Mouse (Mus musculus) naive thymus-derived CD4-positive, alpha-beta T cell, adult 2 months (primary cell): ENCODE measurements at regions not wholly inside any gene's neighbourhood (a gene's known extent, or its start where the extent isn't known, plus 50 kb on each side); places are given as distances from the start of the nearest gene placed in this dataset.

Experiments
- DNase-seq: peaks from one replicate; pipeline ENCODE4 v3.0.0-alpha.2; 2011; ENCODE audit warnings: low read depth

DNA sequence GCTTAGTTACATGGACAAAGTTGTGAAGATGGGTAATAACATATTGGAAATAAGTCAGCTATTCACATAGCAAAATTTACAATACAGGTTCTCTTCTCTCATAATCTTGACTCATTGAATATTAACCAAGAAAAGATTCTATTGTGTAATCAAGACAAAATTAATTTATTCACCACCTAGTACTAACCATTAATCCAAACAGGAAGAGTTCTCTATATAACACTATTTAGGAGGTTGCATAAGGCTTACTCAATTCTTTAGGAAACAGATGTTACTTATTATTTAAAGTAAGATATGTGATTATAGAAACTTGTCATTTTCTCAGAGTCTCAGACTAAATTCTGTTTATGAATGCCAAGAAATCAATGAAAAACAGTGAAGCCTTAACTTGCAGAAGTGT is 600.4 kb upstream of the Tusc1 start:
- no peak for DNase-seq

DNA sequence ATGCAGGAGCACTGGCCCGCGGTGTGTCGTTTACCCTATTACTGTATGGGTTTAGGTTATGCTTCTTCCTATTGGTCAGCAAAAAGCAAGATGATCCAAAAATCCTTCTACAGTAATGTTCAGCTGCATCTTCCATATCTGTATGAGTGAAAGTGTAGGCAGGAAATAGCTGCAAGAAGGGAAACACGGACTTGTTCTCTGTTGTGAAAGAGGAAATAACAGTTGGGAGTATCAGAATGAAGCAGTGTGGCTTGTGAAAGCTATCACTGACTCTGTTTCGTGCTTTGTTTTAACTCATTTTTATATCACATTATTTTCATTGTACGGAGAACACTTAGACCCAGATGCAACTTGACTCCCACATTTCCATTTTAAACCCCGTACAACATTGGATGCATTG is 591.8 kb upstream of the Tusc1 start:
- DNase-seq = no peak

GRCm38 (mm10) chr4:93924402-93924801 is 589.1 kb upstream of the Tusc1 start:
- DNase-seq = no peak

- DNase-seq = no peak
Measured at GRCm38 (mm10) chr4:93886631-93887030, 551.3 kb upstream of the Tusc1 start.

- no peak for DNase-seq
Measured at GRCm38 (mm10) chr4:93881318-93881717, 546.0 kb upstream of the Tusc1 start.

DNA sequence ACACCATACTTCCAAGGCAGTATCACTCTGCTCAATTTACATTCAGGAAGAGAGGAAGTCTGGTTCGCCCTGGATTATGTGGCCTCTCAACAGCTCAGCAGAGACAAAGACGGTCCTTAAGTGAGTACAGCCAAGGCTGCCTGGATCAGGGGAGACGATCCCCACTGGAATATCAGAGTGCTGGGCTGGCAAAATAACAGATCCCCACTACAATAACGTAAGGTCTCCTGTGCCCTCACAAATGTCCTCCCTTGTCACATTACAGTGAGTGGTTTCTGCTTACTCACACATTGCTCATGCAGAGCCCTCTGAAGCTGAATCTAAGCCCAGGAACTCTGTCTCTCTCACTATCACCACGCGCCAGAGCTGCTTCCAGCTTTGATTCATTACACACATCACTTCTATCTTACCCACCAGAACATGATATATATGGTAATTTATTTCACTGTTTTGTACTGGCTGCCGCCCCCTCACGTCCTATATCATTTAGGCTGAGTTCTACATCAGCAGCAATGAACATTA is 544.1 kb upstream of the Tusc1 start:
- DNase-seq = no peak

GRCm38 (mm10) chr4:93873271-93873670 is 538.0 kb upstream of the Tusc1 start:
- DNase-seq = no peak

GRCm38 (mm10) chr4:93853451-93853850 is 518.1 kb upstream of the Tusc1 start:
- DNase-seq = no peak

DNA sequence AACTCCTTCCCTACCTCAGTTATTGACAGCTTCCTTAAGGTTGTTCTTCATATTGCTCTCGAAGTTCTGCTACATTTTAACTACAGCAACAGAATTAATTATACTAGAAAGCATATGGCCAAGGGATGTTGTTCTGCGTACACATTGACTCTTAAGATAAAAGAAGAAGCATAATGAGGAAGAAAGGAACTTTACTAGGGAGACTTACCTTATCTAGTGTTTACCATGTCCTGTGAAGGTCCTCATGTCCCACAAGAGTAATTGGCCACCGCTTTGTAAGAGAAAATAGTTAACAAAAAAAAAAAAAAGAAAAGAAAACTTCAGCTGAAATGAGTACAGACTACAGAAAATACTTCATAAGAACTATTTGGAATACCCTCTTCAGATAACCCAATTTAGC is 513.9 kb upstream of the Tusc1 start:
- DNase-seq = no peak

- no peak for DNase-seq
Measured at GRCm38 (mm10) chr4:93830701-93831100, 495.4 kb upstream of the Tusc1 start.

GRCm38 (mm10) chr4:93793104-93793503 is 457.8 kb upstream of the Tusc1 start:
- no peak for DNase-seq

DNA sequence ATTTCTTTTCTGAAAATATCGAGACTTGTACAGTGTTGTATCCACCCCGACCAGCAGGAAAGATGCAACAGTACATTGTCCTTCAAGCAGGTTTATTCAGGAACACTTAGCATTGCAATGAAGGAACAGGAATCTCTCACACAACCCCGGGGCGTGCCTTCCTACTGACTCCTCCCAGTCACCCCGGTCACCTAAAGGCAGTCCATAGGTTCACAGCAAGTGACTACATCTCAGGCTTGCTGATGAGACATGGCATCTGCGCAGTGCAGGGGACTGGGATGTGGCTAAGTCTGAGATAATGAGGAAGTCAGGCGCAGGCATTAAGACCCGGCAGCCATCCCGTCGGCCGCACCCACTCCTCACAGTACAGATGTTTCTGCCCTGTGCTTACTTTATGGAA is 454.8 kb upstream of the Tusc1 start:
- DNase-seq = no peak

- DNase-seq = no peak
Measured at GRCm38 (mm10) chr4:93754497-93754896, 419.2 kb upstream of the Tusc1 start.

DNA sequence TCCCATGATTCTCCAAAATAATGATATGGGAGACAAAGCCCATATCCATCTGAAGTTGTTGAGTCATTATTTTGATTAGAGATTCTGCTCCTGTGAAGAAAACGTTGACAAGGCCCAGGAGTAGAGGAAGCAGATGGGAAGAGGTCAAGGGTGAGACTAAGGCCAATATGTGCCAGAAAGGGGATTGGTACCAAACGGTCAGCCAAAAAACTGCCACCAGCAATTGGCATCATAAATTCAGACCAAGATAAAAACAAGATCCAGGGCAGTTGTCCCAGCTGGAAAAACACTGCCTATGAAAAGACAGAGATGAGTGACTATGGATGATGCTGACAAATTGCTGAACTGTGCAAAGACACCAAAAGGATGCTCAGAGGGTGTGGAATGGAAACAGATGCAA is 411.0 kb upstream of the Tusc1 start:
- no peak for DNase-seq

DNA sequence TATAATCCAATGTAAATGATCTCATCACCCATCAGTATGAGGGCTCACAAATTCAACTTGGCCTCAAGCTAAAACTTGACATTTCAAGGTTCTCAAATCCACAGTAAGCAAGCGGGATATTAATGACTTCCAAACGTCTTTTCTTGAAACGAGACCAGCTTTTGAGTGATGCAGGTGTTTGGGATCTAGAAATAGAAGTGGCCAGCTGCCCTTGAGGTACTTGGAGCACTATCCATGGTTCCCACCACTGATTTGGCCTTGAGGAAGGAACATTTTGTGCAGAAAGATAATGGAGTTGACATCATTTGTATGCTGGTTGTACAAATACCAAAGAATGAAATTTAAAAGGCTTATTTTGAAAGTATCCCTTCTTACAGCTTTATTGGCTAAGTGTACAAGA is 378.4 kb upstream of the Tusc1 start:
- no peak for DNase-seq

DNA sequence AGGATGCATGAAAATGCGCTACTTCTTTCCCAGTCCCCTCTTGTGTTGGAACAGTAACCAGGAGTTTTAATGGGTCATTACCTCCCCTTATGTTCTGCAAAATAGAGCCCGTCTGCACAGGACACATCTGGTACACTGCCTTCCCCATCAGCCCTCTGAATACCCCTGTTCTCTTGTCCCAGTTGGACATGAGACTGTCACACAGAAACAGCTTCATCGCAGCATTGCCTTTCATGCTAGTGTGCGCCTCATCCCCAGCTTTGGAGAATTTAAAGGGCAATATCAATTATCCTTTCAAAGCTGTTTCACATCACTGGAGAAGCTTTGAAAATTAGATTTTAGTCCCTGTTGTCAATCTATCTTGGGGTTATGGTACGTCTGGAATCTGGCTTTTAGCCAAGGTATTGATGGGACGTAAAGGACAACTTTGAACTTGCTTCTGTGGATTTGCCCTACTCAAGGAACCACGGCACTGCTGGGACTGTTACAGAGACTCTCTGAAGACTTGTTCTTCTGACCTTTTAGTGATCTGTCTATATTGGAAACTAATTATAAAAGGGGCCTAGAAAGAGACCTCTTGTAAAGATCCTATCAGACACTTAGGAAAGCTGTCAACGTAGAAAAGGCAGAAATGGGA is 341.2 kb upstream of the Tusc1 start:
- DNase-seq = no peak

GRCm38 (mm10) chr4:93675739-93676402 is 340.6 kb upstream of the Tusc1 start:
- DNase-seq = no peak

- no peak for DNase-seq
Measured at GRCm38 (mm10) chr4:93669050-93669449, 333.7 kb upstream of the Tusc1 start.

- no peak for DNase-seq
Measured at GRCm38 (mm10) chr4:93664293-93664692, 329.0 kb upstream of the Tusc1 start.

DNA sequence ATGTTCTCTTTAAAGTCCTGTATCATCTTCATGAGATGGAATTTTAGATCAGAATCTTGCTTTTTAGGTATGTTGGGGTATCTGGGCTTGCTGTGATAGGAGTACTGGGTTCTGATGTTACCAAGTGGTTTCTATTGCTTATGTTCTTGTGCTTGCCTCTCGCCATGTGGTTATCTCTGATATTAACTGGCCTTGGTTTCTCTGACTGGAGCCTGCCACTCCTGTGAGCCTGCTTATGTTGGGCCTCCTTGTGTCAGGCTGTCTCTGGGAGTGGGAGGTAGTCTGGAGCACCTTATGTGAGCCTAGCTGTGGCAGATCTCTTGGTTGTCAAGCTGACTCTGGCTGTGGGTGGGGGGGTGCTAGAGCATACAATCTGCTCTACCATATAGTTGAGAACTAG is 302.9 kb upstream of the Tusc1 start:
- no peak for DNase-seq

- DNase-seq = no peak
Measured at GRCm38 (mm10) chr4:93598474-93598873, 263.2 kb upstream of the Tusc1 start.

DNA sequence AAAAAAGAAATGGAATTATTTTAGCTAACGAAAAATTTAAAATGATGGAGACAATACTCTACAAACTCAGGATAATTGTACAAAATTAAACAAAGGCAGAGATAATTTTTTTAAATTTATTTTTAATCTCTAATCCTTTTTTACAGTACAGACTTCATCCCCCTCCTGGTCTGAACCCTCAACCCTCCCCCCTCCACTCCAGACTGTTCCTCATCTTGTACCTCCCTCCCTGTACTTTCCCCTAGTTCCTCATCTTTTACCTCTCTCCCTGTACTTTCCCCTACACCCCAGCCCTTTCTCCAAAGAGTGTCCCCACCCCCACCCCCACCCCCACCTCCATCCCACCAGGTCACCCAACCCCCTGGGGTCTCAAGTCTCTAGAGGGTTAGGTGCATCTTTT is 249.0 kb upstream of the Tusc1 start:
- DNase-seq = no peak

- DNase-seq = no peak
Measured at GRCm38 (mm10) chr4:93583670-93584303, 248.5 kb upstream of the Tusc1 start.
